9 mouse cellular contexts compared by ENCODE assay signal in the genomic region with DNA sequence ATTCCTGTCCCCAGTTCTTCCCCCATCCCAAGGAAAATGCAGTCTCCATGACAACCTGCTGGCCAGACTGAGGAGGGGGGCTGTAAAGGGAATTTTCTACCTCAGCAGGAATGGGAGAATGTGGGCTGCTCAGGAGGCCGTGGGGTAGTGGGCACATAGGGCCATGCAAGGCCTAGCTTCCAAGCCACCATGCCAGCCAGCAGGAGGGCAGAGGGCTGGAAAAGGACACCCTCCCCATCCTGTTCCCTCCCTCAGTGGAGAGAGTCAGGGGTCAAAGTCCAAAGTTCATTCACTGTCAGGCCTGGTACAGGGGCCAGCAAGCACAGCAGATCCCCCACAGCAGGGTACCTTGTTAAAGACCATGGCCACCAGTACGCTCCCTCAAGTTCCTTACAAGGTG. TPM values are rescaled to one million over a fixed set of nuclear protein-coding genes. Genes with fewer than 3 reads are reported as not detected.
DNase-seq lines count a peak whose midpoint lies in the region; ATAC-seq and TF ChIP-seq lines count a peak whose summit lies in the region.
"Had no signal": no experiment of that assay in that cellular context is flagged by ENCODE, and none has a peak within 500 bp of the region (broad histone marks: within the 10 kb centered on the region; RNA-seq: fewer than 3 reads in every experiment).

A gene (plus strand): TSS at position 281 of the 400 bp plus-strand sequence.

- TF ChIP-seq CTCF in brain, embryonic 14.5 days (IDR thresholded peaks at IDR 0.05; ENCODE audit: borderline replicate concordance, extremely low read depth, insufficient read depth, insufficient read length) = no peak
- TF ChIP-seq CTCF in thymus, adult 2 months (IDR thresholded peaks at IDR 0.05; ENCODE audit: borderline replicate concordance, control insufficient read depth, extremely low read depth, insufficient read depth, low read length, poor library complexity) = no peak
- TF ChIP-seq CTCF in lung, postnatal 0 days (IDR thresholded peaks at IDR 0.05) = no peak

- H3K4me2 ChIP-seq in heart, embryonic 11.5 days = no peak within 1 kb of the TSS
- peak within 1 kb of the TSS; percentile 39 for H3K4me2 ChIP-seq in liver, embryonic 12.5 days
- no peak within 1 kb of the TSS for H3K4me2 ChIP-seq in lung, postnatal 0 days (replicated peaks; ENCODE audit: low read depth, low read length)

- no peak for ATAC-seq in heart, embryonic 11.5 days (replicated peaks; ENCODE audit: insufficient number of reproducible peaks, low FRiP score, low TSS enrichment)
- no peak for ATAC-seq in liver, embryonic 12.5 days
- no peak for ATAC-seq in megakaryocyte-erythroid progenitor cell, adult 5-6 weeks (replicated peaks; ENCODE audit: low FRiP score, low TSS enrichment, poor library complexity, severe bottlenecking)
- no peak for ATAC-seq in lung, postnatal 0 days

- 65% methylated on average over 2 of the region's 2 CpGs for WGBS in heart, embryonic 11.5 days (ENCODE audit: insufficient replicate concordance)
- WGBS in hindbrain, embryonic 10.5 days = 43% methylated on average over 2 of the region's 2 CpGs
- 74% methylated on average over 2 of the region's 2 CpGs for WGBS in liver, embryonic 12.5 days (ENCODE audit: insufficient replicate concordance)
- 75% methylated on average over 2 of the region's 2 CpGs for WGBS in thymus, adult 2 months
- WGBS in lung, postnatal 0 days = 56% methylated on average over 2 of the region's 2 CpGs

- peak within 1 kb of the TSS; percentile 16; the same call in 1 of the 2 replicates for H3K27ac ChIP-seq in heart, embryonic 11.5 days (ENCODE audit: low read depth, low read length)
- peak within 1 kb of the TSS; percentile 13 for H3K27ac ChIP-seq in hindbrain, embryonic 10.5 days
- H3K27ac ChIP-seq in liver, embryonic 12.5 days = peak within 1 kb of the TSS; percentile 48; the same call in 1 of the 2 replicates
- no peak within 1 kb of the TSS for H3K27ac ChIP-seq in thymus, adult 2 months (ENCODE audit: control insufficient read depth, insufficient read depth, low read length)
- H3K27ac ChIP-seq in lung, postnatal 0 days (ENCODE audit: low read length) = no peak within 1 kb of the TSS
- H3K27ac ChIP-seq: kidney, postnatal 0 days had no signal

- H3K4me3 ChIP-seq in heart, embryonic 11.5 days (ENCODE audit: low read depth, low read length) = no peak within 1 kb of the TSS
- no peak within 1 kb of the TSS for H3K4me3 ChIP-seq in hindbrain, embryonic 10.5 days
- no peak within 1 kb of the TSS for H3K4me3 ChIP-seq in liver, embryonic 12.5 days
- no peak within 1 kb of the TSS for H3K4me3 ChIP-seq in thymus, adult 2 months (ENCODE audit: control insufficient read depth, insufficient read depth, low read length)
- H3K4me3 ChIP-seq in lung, postnatal 0 days (ENCODE audit: low read depth, low read length) = no peak within 1 kb of the TSS

- no peak for DNase-seq in heart, adult 9 months (ENCODE audit: low spot score in 2 of 2)
- peak; percentile 30 for DNase-seq in brain, embryonic 14.5 days (ENCODE audit: low read depth)
- DNase-seq in hindbrain, embryonic 10.5 days (ENCODE audit: low spot score) = no peak
- DNase-seq in thymus, adult 2 months = no peak
- no peak for DNase-seq in lung, postnatal 0 days (ENCODE audit: low spot score)

- no peaks in the 10 kb centered on the region for H3K36me3 ChIP-seq in heart, embryonic 11.5 days (ENCODE audit: control insufficient read depth, insufficient read depth, low read length)
- H3K36me3 ChIP-seq in hindbrain, embryonic 10.5 days = peaks cover 42% of the 10 kb centered on the region
- peaks cover 7% of the 10 kb centered on the region; the same call in 1 of the 2 replicates for H3K36me3 ChIP-seq in liver, embryonic 12.5 days
- no peaks in the 10 kb centered on the region for H3K36me3 ChIP-seq in thymus, adult 2 months (ENCODE audit: control insufficient read depth, insufficient read depth, low read length)
- H3K36me3 ChIP-seq in lung, postnatal 0 days (ENCODE audit: insufficient read depth, low read length) = no peaks in the 10 kb centered on the region

- no peak for TF ChIP-seq EP300 in lung, postnatal 0 days (IDR thresholded peaks at IDR 0.05)

- H3K27me3 ChIP-seq in heart, embryonic 11.5 days (ENCODE audit: control insufficient read depth, insufficient read depth, low read length) = peaks cover 41% of the 10 kb centered on the region
- H3K27me3 ChIP-seq in hindbrain, embryonic 10.5 days (ENCODE audit: insufficient read depth, poor library complexity, severe bottlenecking) = peaks cover 45% of the 10 kb centered on the region
- peaks cover 60% of the 10 kb centered on the region for H3K27me3 ChIP-seq in liver, embryonic 12.5 days (replicated peaks)
- no peaks in the 10 kb centered on the region; the same call in 1 of the 2 replicates for H3K27me3 ChIP-seq in thymus, adult 2 months (ENCODE audit: control insufficient read depth, insufficient read depth, low read length)
- peaks cover 30% of the 10 kb centered on the region for H3K27me3 ChIP-seq in lung, postnatal 0 days (replicated peaks; ENCODE audit: insufficient read depth, low read length)

- no peaks in the 10 kb centered on the region for H3K9me3 ChIP-seq in heart, embryonic 11.5 days (replicated peaks; ENCODE audit: control insufficient read depth, low read length)
- H3K9me3 ChIP-seq in hindbrain, embryonic 10.5 days = no peaks in the 10 kb centered on the region
- H3K9me3 ChIP-seq in liver, embryonic 12.5 days (replicated peaks) = no peaks in the 10 kb centered on the region
- H3K9me3 ChIP-seq in lung, postnatal 0 days (ENCODE audit: low read length) = no peaks in the 10 kb centered on the region

- TF ChIP-seq POLR2A in brain, embryonic 14.5 days (IDR thresholded peaks at IDR 0.05; ENCODE audit: borderline replicate concordance, extremely low read depth, insufficient read depth, insufficient read length, poor library complexity, severe bottlenecking) = no peak
- TF ChIP-seq POLR2A in thymus, adult 2 months (IDR thresholded peaks at IDR 0.05; ENCODE audit: control insufficient read depth, extremely low read depth, insufficient read depth, low read length, poor library complexity) = no peak

- peaks cover 42% of the 10 kb centered on the region for H3K4me1 ChIP-seq in heart, embryonic 11.5 days (ENCODE audit: control insufficient read depth, insufficient read depth, low read length)
- peaks cover 77% of the 10 kb centered on the region for H3K4me1 ChIP-seq in hindbrain, embryonic 10.5 days (replicated peaks)
- H3K4me1 ChIP-seq in liver, embryonic 12.5 days = peaks cover 73% of the 10 kb centered on the region
- peaks cover 8% of the 10 kb centered on the region for H3K4me1 ChIP-seq in thymus, adult 2 months (replicated peaks; ENCODE audit: control insufficient read depth, insufficient read depth, low read length)
- peaks cover 14% of the 10 kb centered on the region for H3K4me1 ChIP-seq in lung, postnatal 0 days (ENCODE audit: insufficient read depth, low read depth, low read length)

- no peak within 1 kb of the TSS; the same call in 1 of the 2 replicates for H3K9ac ChIP-seq in heart, embryonic 11.5 days (ENCODE audit: low read depth, low read length)
- H3K9ac ChIP-seq in liver, embryonic 12.5 days = peak within 1 kb of the TSS; percentile 48
- no peak within 1 kb of the TSS for H3K9ac ChIP-seq in lung, postnatal 0 days (replicated peaks; ENCODE audit: low read depth)

RNA-seq across cellular contexts. Expression of the gene that starts here (rescaled TPM):
- 1.3 and 1.5 TPM in 2 replicates for polyA plus RNA-seq in heart, embryonic 11.5 days (2014; fragmentation: Nextera tagmentation; extraction: Ambion mirVana)
- polyA plus RNA-seq in brain, embryonic 14.5 days (2012; rRNA removed) = 29.8 and 30.6 TPM in 2 replicates
- 0.78 and 1.8 TPM in 2 replicates for polyA plus RNA-seq in hindbrain, embryonic 10.5 days (2016; fragmentation: Nextera tagmentation; extraction: Ambion mirVana)
- polyA plus RNA-seq in liver, embryonic 12.5 days (2016; fragmentation: Nextera tagmentation; extraction: Ambion mirVana) = 5.5 and 6.4 TPM in 2 replicates
- polyA plus RNA-seq in thymus, adult 2 months (2012; rRNA removed) = 0.32 and 1.6 TPM in 2 replicates
- total RNA-seq in megakaryocyte-erythroid progenitor cell, adult 5-6 weeks (2014; fragmentation: Nextera tagmentation) = not detected in 2 replicates
- not detected in 2 replicates for total RNA-seq in megakaryocyte-erythroid progenitor cell, adult 5-6 weeks (2017)
- not detected in 2 replicates for polyA plus RNA-seq in lung, postnatal 0 days (2015; fragmentation: Nextera tagmentation; extraction: Ambion mirVana)

Comparison
In these comparisons a context has a peak if more than half of its experiments do, and no peak if none do; other contexts are left out.
1. H3K27ac ChIP-seq: peak in heart, embryonic 11.5 days (single experiment), hindbrain, embryonic 10.5 days (single experiment) and liver, embryonic 12.5 days (single experiment); none in thymus, adult 2 months (single experiment) and lung, postnatal 0 days (single experiment).